16 mouse cellular contexts compared by ENCODE assay signal in genomic region chr6:21424202-21424785, GRCm38 (mm10).
DNase-seq lines count a peak whose midpoint lies in the region; ATAC-seq and TF ChIP-seq lines count a peak whose summit lies in the region.
"Had no signal": no experiment of that assay in that cellular context is flagged by ENCODE, and none has a peak within 500 bp of the region (broad histone marks: within the 10 kb centered on the region; RNA-seq: fewer than 3 reads in every experiment).

No protein-coding gene starts in this region.

- H3K9me3 ChIP-seq in midbrain, embryonic 12.5 days: no peaks in the 10 kb centered on the region
- H3K9me3 ChIP-seq in midbrain, embryonic 15.5 days: no peaks in the 10 kb centered on the region
- H3K9me3 ChIP-seq in heart, embryonic 11.5 days (replicated peaks; ENCODE audit: control insufficient read depth, low read length): no peaks in the 10 kb centered on the region
- no peaks in the 10 kb centered on the region for H3K9me3 ChIP-seq in intestine, postnatal 0 days (ENCODE audit: control insufficient read depth)
- H3K9me3 ChIP-seq: embryonic facial prominence, embryonic 12.5 days; hindbrain, embryonic 10.5 days; limb, embryonic 15.5 days; liver, embryonic 15.5 days had no signal

- H3K4me2 ChIP-seq in midbrain, embryonic 12.5 days (replicated peaks): no peak overlapping the region
- no peak overlapping the region for H3K4me2 ChIP-seq in midbrain, embryonic 15.5 days
- H3K4me2 ChIP-seq in heart, embryonic 11.5 days: no peak overlapping the region
- H3K4me2 ChIP-seq in intestine, postnatal 0 days (replicated peaks; ENCODE audit: low read depth): no peak overlapping the region
- H3K4me2 ChIP-seq: embryonic facial prominence, embryonic 12.5 days; limb, embryonic 15.5 days; liver, embryonic 15.5 days had no signal

- no peaks in the 10 kb centered on the region for H3K27me3 ChIP-seq in midbrain, embryonic 12.5 days
- H3K27me3 ChIP-seq in midbrain, embryonic 15.5 days (replicated peaks): no peaks in the 10 kb centered on the region
- no peaks in the 10 kb centered on the region for H3K27me3 ChIP-seq in heart, embryonic 11.5 days (ENCODE audit: control insufficient read depth, insufficient read depth, low read length)
- H3K27me3 ChIP-seq in intestine, postnatal 0 days (replicated peaks; ENCODE audit: control insufficient read depth, insufficient read depth, low read length): no peaks in the 10 kb centered on the region
- H3K27me3 ChIP-seq: embryonic facial prominence, embryonic 12.5 days; limb, embryonic 15.5 days; liver, embryonic 15.5 days had no signal

- 0 out of 2 replicates have a peak, but pooled peaks cover 3% of the 10 kb centered on the region for H3K4me1 ChIP-seq in midbrain, embryonic 12.5 days
- no peaks in the 10 kb centered on the region for H3K4me1 ChIP-seq in midbrain, embryonic 15.5 days
- no peaks in the 10 kb centered on the region for H3K4me1 ChIP-seq in heart, embryonic 11.5 days (ENCODE audit: control insufficient read depth, insufficient read depth, low read length)
- H3K4me1 ChIP-seq in intestine, postnatal 0 days (replicated peaks; ENCODE audit: control insufficient read depth, insufficient read depth, low read length): no peaks in the 10 kb centered on the region
- H3K4me1 ChIP-seq: embryonic facial prominence, embryonic 12.5 days; hindbrain, embryonic 10.5 days; limb, embryonic 15.5 days; liver, embryonic 15.5 days had no signal

- 75% methylated on average over 4 of the region's 4 CpGs for WGBS in midbrain, embryonic 12.5 days
- 54% methylated on average over 4 of the region's 4 CpGs for WGBS in midbrain, embryonic 15.5 days
- 75% methylated on average over 4 of the region's 4 CpGs for WGBS in heart, embryonic 11.5 days (ENCODE audit: insufficient replicate concordance)
- WGBS in intestine, postnatal 0 days: 74% methylated on average over 4 of the region's 4 CpGs

- no peaks in the 10 kb centered on the region for H3K36me3 ChIP-seq in midbrain, embryonic 12.5 days
- H3K36me3 ChIP-seq in midbrain, embryonic 15.5 days (replicated peaks): no peaks in the 10 kb centered on the region
- no peaks in the 10 kb centered on the region for H3K36me3 ChIP-seq in heart, embryonic 11.5 days (ENCODE audit: control insufficient read depth, insufficient read depth, low read length)
- H3K36me3 ChIP-seq in intestine, postnatal 0 days (ENCODE audit: control insufficient read depth, insufficient read depth): no peaks in the 10 kb centered on the region
- H3K36me3 ChIP-seq: embryonic facial prominence, embryonic 12.5 days; hindbrain, embryonic 10.5 days; limb, embryonic 15.5 days; liver, embryonic 15.5 days had no signal

- no peak overlapping the region for H3K27ac ChIP-seq in midbrain, embryonic 12.5 days (replicated peaks)
- H3K27ac ChIP-seq in midbrain, embryonic 15.5 days: no peak overlapping the region
- no peak overlapping the region for H3K27ac ChIP-seq in heart, embryonic 11.5 days (ENCODE audit: low read depth, low read length)
- no peak overlapping the region for H3K27ac ChIP-seq in intestine, postnatal 0 days (ENCODE audit: low read depth, low read length)
- H3K27ac ChIP-seq: embryonic facial prominence, embryonic 12.5 days; hindbrain, embryonic 10.5 days; limb, embryonic 15.5 days; liver, embryonic 15.5 days had no signal

- no peak overlapping the region for H3K9ac ChIP-seq in midbrain, embryonic 12.5 days (replicated peaks)
- no peak overlapping the region for H3K9ac ChIP-seq in midbrain, embryonic 15.5 days
- H3K9ac ChIP-seq in heart, embryonic 11.5 days (ENCODE audit: low read depth, low read length): no peak overlapping the region
- H3K9ac ChIP-seq in intestine, postnatal 0 days (ENCODE audit: low read depth, low read length): no peak overlapping the region
- H3K9ac ChIP-seq: embryonic facial prominence, embryonic 12.5 days; limb, embryonic 15.5 days; liver, embryonic 15.5 days had no signal

- DNase-seq in frontal cortex, postnatal 14 days (ENCODE audit: low spot score in 2 of 2): no peak
- peak; percentile 62 for DNase-seq in brain, embryonic 14.5 days (ENCODE audit: low read depth)
- peak; percentile 71 for DNase-seq in layer of hippocampus, adult 9-10 months (ENCODE audit: low spot score)
- DNase-seq: cerebellum, postnatal 10 days; gastrocnemius, postnatal 36 days; kidney, adult 11 months; spleen, adult 18-20 months had no signal

- H3K4me3 ChIP-seq in midbrain, embryonic 12.5 days: no peak overlapping the region
- no peak overlapping the region for H3K4me3 ChIP-seq in midbrain, embryonic 15.5 days
- H3K4me3 ChIP-seq in heart, embryonic 11.5 days (ENCODE audit: low read depth, low read length): no peak overlapping the region
- no peak overlapping the region for H3K4me3 ChIP-seq in intestine, postnatal 0 days (ENCODE audit: low read depth, low read length)
- H3K4me3 ChIP-seq: embryonic facial prominence, embryonic 12.5 days; hindbrain, embryonic 10.5 days; limb, embryonic 15.5 days; liver, embryonic 15.5 days had no signal

- no peak for TF ChIP-seq POLR2A in brain, embryonic 14.5 days (IDR thresholded peaks at IDR 0.05; ENCODE audit: borderline replicate concordance, extremely low read depth, insufficient read depth, insufficient read length, poor library complexity, severe bottlenecking)

- TF ChIP-seq CTCF in brain, embryonic 14.5 days (IDR thresholded peaks at IDR 0.05; ENCODE audit: borderline replicate concordance, extremely low read depth, insufficient read depth, insufficient read length): no peak
- TF ChIP-seq CTCF in intestine, postnatal 0 days (IDR thresholded peaks at IDR 0.05; ENCODE audit: low read depth): no peak

- peak; percentile 60 for ATAC-seq in frontal cortex, adult (ENCODE audit: low TSS enrichment)
- ATAC-seq in midbrain, embryonic 12.5 days (ENCODE audit: low FRiP score, low read depth): peak; percentile 67
- ATAC-seq in midbrain, embryonic 15.5 days (replicated peaks): no peak
- ATAC-seq in heart, embryonic 11.5 days (replicated peaks; ENCODE audit: insufficient number of reproducible peaks, low FRiP score, low TSS enrichment): no peak
- no peak for ATAC-seq in intestine, postnatal 0 days

Comparison
In these comparisons a context has a peak if more than half of its experiments do, and no peak if none do; other contexts are left out.
1. ATAC-seq: peak in frontal cortex, adult (single experiment) and midbrain, embryonic 12.5 days (single experiment); none in midbrain, embryonic 15.5 days (single experiment), heart, embryonic 11.5 days (single experiment) and intestine, postnatal 0 days (single experiment).
2. DNase-seq: peak in brain, embryonic 14.5 days (single experiment) and layer of hippocampus, adult 9-10 months (single experiment); none in frontal cortex, postnatal 14 days (0 of 2).